Mouse (Mus musculus) CD4-positive helper T cell, adult 2 months (primary cell): Measurements from ENCODE around the gene Slc25a17.
A peak's percentile ranks its signal among the peaks of the same experiment; 100 is the strongest.

Experiments
- DNase-seq: peaks from one replicate; pipeline ENCODE4 v3.0.0-alpha.2; 2012; ENCODE audit warnings: low read depth, missing footprints, low spot score

Slc25a17 gene

GRCm38 (mm10) chr15:81301193-81302070 lies 59.2 kb downstream of the Slc25a17 start:
- peak; percentile 97 for DNase-seq

GRCm38 (mm10) chr15:81300520-81301069 lies 60.0 kb downstream of the Slc25a17 start:
- no peak for DNase-seq

- DNase-seq, result peak; percentile 6
Observed at GRCm38 (mm10) chr15:81299549-81299948, 61.1 kb downstream of the Slc25a17 start.

DNA sequence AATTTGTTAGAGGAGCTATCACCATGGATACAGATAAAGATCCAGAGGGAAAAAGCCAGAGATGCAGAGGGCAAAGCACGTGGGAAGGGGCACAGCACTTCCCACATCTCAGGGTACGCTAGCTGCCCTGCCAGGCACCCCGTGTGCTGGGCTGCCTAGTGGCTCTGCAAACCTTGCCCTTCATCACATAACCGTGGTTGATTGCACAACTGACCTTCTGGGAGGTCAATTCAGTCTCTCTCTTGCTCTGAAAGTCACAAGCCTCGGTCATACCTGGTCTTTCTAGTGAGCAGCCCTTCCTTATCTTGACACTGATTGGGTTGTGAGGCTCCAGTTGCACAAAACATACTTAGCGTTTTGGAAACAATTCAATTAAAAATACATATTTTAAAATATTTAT lies 62.4 kb downstream of the Slc25a17 start:
- no peak for DNase-seq

- no peak for DNase-seq
Observed at GRCm38 (mm10) chr15:81297543-81297942, 63.1 kb downstream of the Slc25a17 start.

GRCm38 (mm10) chr15:81294897-81295296 lies 65.7 kb downstream of the Slc25a17 start:
- no peak for DNase-seq

GRCm38 (mm10) chr15:81294386-81294785 lies 66.2 kb downstream of the Slc25a17 start:
- no peak for DNase-seq

DNA sequence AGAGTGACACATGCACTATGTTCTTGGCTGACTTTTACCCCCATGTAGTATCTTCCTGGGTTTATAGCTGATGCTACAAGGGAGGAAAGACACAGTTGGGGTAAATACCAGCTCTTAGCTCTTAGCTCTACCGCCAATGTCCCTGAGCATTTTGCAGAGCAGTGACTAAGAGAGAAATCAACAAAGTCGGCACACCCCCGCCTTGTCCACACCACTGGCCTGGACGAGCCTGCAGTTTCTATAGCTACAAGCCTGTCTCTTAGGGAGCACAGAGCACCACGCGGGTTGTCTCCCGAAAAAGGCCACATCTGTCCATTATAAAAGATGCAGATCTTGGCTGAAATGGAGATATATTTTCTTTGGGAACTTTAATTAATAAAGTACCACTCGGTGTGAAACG lies 69.9 kb downstream of the Slc25a17 start:
- no peak for DNase-seq

DNA sequence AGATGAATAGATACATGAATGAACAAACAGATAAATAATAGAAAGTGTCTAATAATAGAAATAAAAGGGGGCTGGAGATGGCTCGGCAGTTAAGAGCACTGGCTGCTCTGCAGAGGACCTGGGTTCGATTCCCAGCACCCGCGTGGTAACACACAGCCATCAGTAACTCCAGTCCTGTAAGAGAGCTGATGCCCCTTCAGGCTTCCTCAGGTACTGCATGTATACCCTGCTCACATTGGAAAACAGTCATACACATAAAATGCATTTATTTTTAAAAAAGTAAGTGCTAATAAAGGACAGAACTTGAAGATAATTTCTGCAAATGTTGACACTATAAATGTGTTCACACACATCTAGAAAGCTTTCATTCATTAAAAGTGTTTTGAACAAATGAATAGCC lies 70.4 kb downstream of the Slc25a17 start:
- DNase-seq, result peak; percentile 18

DNA sequence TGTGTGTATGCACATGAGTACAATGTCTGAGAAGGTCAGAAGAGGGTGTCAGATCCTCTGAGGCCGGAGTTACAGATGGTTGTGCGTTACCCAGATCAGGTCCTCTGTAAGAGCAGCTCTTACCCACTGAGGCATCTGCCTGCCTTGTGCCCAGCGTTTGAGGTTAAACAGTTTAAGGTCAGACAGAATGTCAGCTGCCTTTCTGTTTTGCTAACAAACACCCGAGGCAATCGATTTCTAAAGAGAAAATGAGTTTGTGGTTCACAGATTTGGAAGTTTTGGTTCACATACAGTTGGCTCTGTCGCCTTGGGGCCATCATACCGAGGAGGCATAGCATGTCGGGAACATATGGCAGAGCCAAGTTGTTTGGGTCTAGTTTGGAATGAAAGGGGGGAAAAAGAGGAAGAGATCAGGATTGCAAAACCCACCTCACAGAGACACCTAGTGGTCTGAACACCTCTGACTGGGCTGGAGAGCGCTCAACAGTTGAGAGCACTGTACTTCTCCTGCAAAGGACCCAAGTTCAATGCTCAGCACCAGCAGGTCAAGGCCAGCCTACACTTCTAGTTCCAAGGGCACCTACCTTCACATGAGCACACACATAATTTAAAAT lies 76.4 kb downstream of the Slc25a17 start:
- DNase-seq, result no peak

DNA sequence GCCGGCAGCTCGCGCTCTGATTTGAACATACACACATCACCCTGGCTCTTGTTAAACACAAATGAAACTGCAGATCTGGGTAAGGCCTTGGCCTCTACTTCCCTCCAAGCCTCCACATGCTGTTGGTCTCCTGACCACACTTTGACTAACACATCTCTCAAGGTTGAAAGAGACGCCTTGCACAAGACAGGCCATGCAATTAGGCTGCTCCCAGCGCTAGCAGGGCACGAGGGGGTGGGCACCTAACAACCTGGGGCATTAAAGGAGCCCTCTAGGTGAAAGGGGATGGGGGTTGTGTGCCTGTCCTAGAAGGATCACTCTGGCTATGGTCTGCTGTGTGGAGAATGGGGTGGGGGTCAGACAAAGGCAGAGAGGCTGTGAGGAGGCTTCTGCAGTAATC lies 81.9 kb downstream of the Slc25a17 start:
- DNase-seq, result no peak

GRCm38 (mm10) chr15:81277928-81278327 lies 82.7 kb downstream of the Slc25a17 start:
- DNase-seq, result no peak

GRCm38 (mm10) chr15:81273361-81273760 lies 87.3 kb downstream of the Slc25a17 start:
- no peak for DNase-seq

- peak; percentile 3 for DNase-seq
Observed at GRCm38 (mm10) chr15:81272305-81273053, 88.1 kb downstream of the Slc25a17 start.
